Mouse (Mus musculus) forebrain, postnatal 0 days (tissue): ENCODE measurements around the gene Mynn. TPM values are rescaled to one million over a fixed set of nuclear protein-coding genes. Genes with fewer than 3 reads are reported as not detected.

ENCODE experiments used
- ATAC-seq: fragments of 200-750 bp; cut with Nextera tagmentation; 2 replicates; pipeline ENCODE4 v1.8.0; 2017; ENCODE audit warnings: mild to moderate bottlenecking, moderate library complexity
- DNase-seq: peaks from one replicate; pipeline ENCODE4 v3.0.0-alpha.2; 2015
- H3K27ac ChIP-seq: fragments of 300-500 bp; sonication (generic); 2 replicates; pipeline ENCODE4 v1.5.1; 2014; ENCODE audit warnings: low read depth, mild to moderate bottlenecking, antibody characterized with exemption, low read length, moderate library complexity, mixed read lengths
- H3K27me3 ChIP-seq: fragments of 300-500 bp; sonication (generic); 2 replicates; pipeline ENCODE4 v1.6.1; 2014; ENCODE audit warnings: mild to moderate bottlenecking, low read length, mixed read lengths; ENCODE audit not compliant: insufficient read depth
- H3K36me3 ChIP-seq: fragments of 300-500 bp; sonication (generic); 2 replicates; pipeline ENCODE4 v1.6.1; 2014; ENCODE audit warnings: mild to moderate bottlenecking, moderate library complexity; ENCODE audit not compliant: insufficient read depth
- H3K4me1 ChIP-seq: fragments of 300-500 bp; sonication (generic); 2 replicates; pipeline ENCODE4 v1.6.1; 2014; ENCODE audit warnings: antibody characterized with exemption; ENCODE audit not compliant: insufficient read depth
- H3K4me2 ChIP-seq: fragments of 300-500 bp; sonication (generic); 2 replicates; pipeline ENCODE4 v1.6.1; 2014; ENCODE audit warnings: low read depth, mild to moderate bottlenecking, moderate library complexity
- H3K4me3 ChIP-seq: fragments of 300-500 bp; sonication (generic); 2 replicates; pipeline ENCODE4 v1.5.1; 2014; ENCODE audit warnings: low read depth, low read length, mixed read lengths
- H3K9ac ChIP-seq: fragments of 300-500 bp; sonication (generic); 2 replicates; pipeline ENCODE4 v1.6.1; 2014; ENCODE audit warnings: mild to moderate bottlenecking
- H3K9me3 ChIP-seq: fragments of 300-500 bp; sonication (generic); 2 replicates; pipeline ENCODE4 v1.6.1; 2016; ENCODE audit warnings: low read length
- CTCF ChIP-seq: sonication (generic); IDR thresholded peaks from 2 replicates; pipeline ENCODE4 v1.5.1; 2016; ENCODE audit warnings: antibody characterized with exemption, control low read depth, low read depth
- WGBS: fragments of 180-500 bp; shearing (Covaris S2); extraction: QIAGEN DNeasy Blood & Tissue Kit; methylation state at CpG from one replicate; pipeline ENCODE4 v1.1.7; 2014; 5-methylcytosine and 5-hydroxymethylcytosine counted together
- polyA plus RNA-seq: library from polyadenylated mRNA; unstranded; fragments of >200 nt; fragmentation: Nextera tagmentation; extraction: Ambion mirVana; gene quantifications from 2 replicates; pipeline ENCODE4 v1.2.1, GENCODE M21; 2015
- total RNA-seq: library from RNA; depleted of rRNA; stranded (reverse); fragments of >200 nt; gene quantifications from 2 replicates; pipeline ENCODE4 v1.2.3, GENCODE M21; 2014

Mynn gene
- total and polyA plus RNA-seq, 2 experiments from 2014 or later, result 21.1 to 31.0 TPM

DNA sequence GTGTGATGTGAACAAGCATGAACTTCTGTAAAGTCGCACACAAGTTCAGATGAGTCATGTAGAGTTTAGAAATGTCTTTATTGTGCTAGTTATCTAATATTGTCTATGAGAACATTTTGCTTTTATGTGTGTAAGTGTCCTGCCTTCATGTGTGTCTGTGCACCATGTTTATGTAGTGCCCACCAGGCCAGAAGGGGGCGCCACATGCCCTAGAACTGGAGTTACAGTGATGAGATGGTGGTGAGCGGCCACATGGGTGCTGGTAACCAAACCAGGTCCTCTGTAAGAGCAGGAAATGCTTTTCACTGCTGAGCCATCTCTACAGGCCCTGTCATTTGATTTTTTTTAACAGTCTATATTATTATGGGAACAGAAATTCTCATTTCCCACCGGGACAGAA is 33.8 kb downstream of the Mynn start:
- Histone ChIP-seq H3K4me3 (no peak overlapping the region), H3K27ac (no peak overlapping the region), H3K9ac (no peak overlapping the region), H3K4me2 (no peak overlapping the region), H3K36me3 (no peaks in the 10 kb centered on the region), H3K4me1 (no peaks in the 10 kb centered on the region), H3K9me3 (no peaks in the 10 kb centered on the region), H3K27me3 (no peaks in the 10 kb centered on the region)
- TF ChIP-seq CTCF, result no peak
- DNase-seq, result no peak
- WGBS, result 82% methylated on average over 4 of the region's 4 CpGs
- ATAC-seq, result no peak

- no peak for TF ChIP-seq CTCF
- no peak for DNase-seq
These were observed 42.3 kb downstream of the Mynn start, which contains the start of gene Lrriq4 for GRCm38 (mm10) chr3:30644207-30644606. Lrriq4 (plus strand) TSS chr3:30644507.

DNA sequence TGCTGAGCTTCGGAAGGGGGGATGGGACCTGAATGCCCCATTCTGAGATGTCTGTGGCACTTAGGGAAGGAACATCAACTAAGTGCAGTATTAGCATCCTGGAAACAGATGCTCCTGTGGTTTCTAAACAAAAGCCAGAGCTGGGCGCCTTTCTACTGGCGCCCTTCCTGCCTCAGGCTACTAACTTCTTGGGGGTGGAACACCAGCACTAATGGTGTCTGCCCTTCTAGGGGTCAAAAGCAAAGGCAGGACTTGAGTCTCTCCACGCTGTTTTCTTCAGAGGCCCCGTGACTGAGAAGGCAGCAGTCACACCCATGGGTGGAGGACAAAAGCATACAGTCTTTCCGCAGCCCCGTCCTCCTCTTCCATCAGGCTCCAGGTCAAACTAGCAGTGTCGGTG is 44.9 kb downstream of the Mynn start:
- no peak for DNase-seq
- Histone ChIP-seq H3K9ac (no peak overlapping the region), H3K27ac (no peak overlapping the region), H3K9me3 (no peaks in the 10 kb centered on the region), H3K4me3 (no peak overlapping the region), H3K4me2 (no peak overlapping the region), H3K4me1 (peaks cover 9% of the 10 kb centered on the region; the same call in 1 of the 2 replicates), H3K27me3 (peaks cover 24% of the 10 kb centered on the region), H3K36me3 (no peaks in the 10 kb centered on the region)
- ATAC-seq, result no peak
- TF ChIP-seq CTCF, result no peak
- WGBS, result 55% methylated on average over 8 of the region's 8 CpGs

More at GRCm38 (mm10) chr3:30644207-30644606, 42.3 kb downstream of the Mynn start, which contains the start of gene Lrriq4:
- H3K4me3 ChIP-seq, result no peak within 1 kb of the TSS
- H3K9me3 ChIP-seq, result no peaks in the 10 kb centered on the region
- ATAC-seq, result no peak
- peaks cover 6% of the 10 kb centered on the region; the same call in 1 of the 2 replicates for H3K27me3 ChIP-seq
- H3K4me2 ChIP-seq, result no peak within 1 kb of the TSS
- peaks cover 3% of the 10 kb centered on the region; the same call in 1 of the 2 replicates for H3K4me1 ChIP-seq
- H3K36me3 ChIP-seq, result no peaks in the 10 kb centered on the region
- WGBS, result 65% methylated on average over 2 of the region's 2 CpGs
- no peak within 1 kb of the TSS for H3K27ac ChIP-seq
- no peak within 1 kb of the TSS for H3K9ac ChIP-seq

DNA sequence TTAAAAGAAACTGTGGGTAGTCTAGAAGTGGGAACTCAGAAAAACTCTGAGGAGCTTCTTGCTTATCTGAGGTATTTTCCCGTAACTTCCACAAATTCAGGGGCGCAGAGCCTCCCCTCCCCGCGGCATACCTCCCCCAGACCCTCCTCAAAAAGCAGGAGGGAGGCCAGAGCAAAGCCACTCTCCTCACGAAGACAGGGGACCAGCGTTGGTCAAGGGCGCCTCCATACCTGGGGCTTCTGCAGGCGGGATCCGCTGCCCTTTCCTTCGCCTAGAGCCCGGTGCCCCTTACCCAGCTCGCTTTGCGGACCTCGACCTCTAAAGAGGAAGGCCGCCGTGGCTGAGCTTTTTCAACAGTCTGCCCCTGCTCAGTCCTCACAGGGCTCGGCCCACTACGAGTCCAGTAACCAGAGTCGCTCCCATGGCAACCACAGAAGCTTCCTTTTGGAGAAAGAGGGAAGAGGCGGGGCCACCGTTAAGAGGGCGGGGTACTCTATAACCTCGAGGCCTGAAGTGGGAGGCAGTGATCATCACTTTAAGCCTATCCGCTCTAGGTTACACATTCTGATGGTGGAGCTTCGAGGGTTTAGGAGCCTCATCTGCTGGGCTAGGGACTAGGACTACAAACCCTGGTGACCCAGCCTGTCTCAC is 45.7 kb downstream of the Mynn start, which contains the start of gene Lrrc34:
Lrrc34 (minus strand) TSS at position 430 of the 651 bp plus-strand sequence.
- WGBS, result 4% methylated on average over 25 of the region's 25 CpGs
- Histone ChIP-seq H3K4me2 (peak within 1 kb of the TSS; percentile 52), H3K9ac (0 out of 2 replicates have a peak within 1 kb of the TSS, but pooled peaks have one; percentile 18), H3K36me3 (no peaks in the 10 kb centered on the region), H3K4me1 (peaks cover 9% of the 10 kb centered on the region; the same call in 1 of the 2 replicates), H3K27me3 (peaks cover 24% of the 10 kb centered on the region), H3K27ac (no peak within 1 kb of the TSS), H3K4me3 (peak within 1 kb of the TSS; percentile 29), H3K9me3 (no peaks in the 10 kb centered on the region)
- no peak for TF ChIP-seq CTCF
- ATAC-seq (peak; percentile 82), DNase-seq (peak; percentile 24)

- Histone ChIP-seq H3K9ac (no peak overlapping the region), H3K4me2 (no peak overlapping the region), H3K4me3 (no peak overlapping the region), H3K27ac (no peak overlapping the region), H3K9me3 (no peaks in the 10 kb centered on the region), H3K27me3 (peaks cover 24% of the 10 kb centered on the region), H3K36me3 (no peaks in the 10 kb centered on the region), H3K4me1 (peaks cover 9% of the 10 kb centered on the region; the same call in 1 of the 2 replicates)
- no peak for DNase-seq
- TF ChIP-seq CTCF, result no peak
- WGBS, result 93% methylated on average over 2 of the region's 2 CpGs
- ATAC-seq, result no peak
These were observed 46.6 kb downstream of the Mynn start for GRCm38 (mm10) chr3:30648466-30648865.

- H3K27me3 ChIP-seq, result peaks cover 24% of the 10 kb centered on the region
These were observed 48.4 kb downstream of the Mynn start for GRCm38 (mm10) chr3:30650062-30650841.

More at GRCm38 (mm10) chr3:30650062-30650841, 48.4 kb downstream of the Mynn start:
- WGBS, result 1% methylated on average over 41 of the region's 41 CpGs
- H3K9ac ChIP-seq, result no peak overlapping the region; the same call in 1 of the 2 replicates
- peak overlapping the region; percentile 60 for H3K4me2 ChIP-seq
- no peaks in the 10 kb centered on the region for H3K9me3 ChIP-seq
- peaks cover 9% of the 10 kb centered on the region; the same call in 1 of the 2 replicates for H3K4me1 ChIP-seq
- no peaks in the 10 kb centered on the region for H3K36me3 ChIP-seq
- H3K4me3 ChIP-seq, result peak overlapping the region; percentile 40
- peak; percentile 13 for DNase-seq
- ATAC-seq, result peak; percentile 78
- peak; percentile 45; the same call in 1 of the 2 replicates for TF ChIP-seq CTCF
- no peak overlapping the region for H3K27ac ChIP-seq
